Mouse (Mus musculus): ENCODE data around the gene Plxnd1. TPM values are rescaled to one million over a fixed set of nuclear protein-coding genes. Genes with fewer than 3 reads are reported as not detected.
A peak's percentile ranks its signal among the peaks of the same experiment; 100 is the strongest.

Gene Plxnd1
- polyA plus RNA-seq, 1 experiment from 2014 or later, result 19.7 TPM

GRCm38 (mm10) chr6:115961743-115962142 lies 33.1 kb downstream of the Plxnd1 start:
- Histone ChIP-seq H3K27me3 (no peaks in the 10 kb centered on the region), H3K36me3 (ENCODE audit: poor library complexity, severe bottlenecking) (no peaks in the 10 kb centered on the region), H3K27ac (no peak overlapping the region), H3K9ac (no peak overlapping the region), H3K4me2 (no peak overlapping the region), H3K4me1 (peaks cover 15% of the 10 kb centered on the region), H3K9me3 (replicated peaks) (no peaks in the 10 kb centered on the region), H3K4me3 (no peak overlapping the region)
- no peak for ATAC-seq
- WGBS, result 85% methylated on average over 3 of the region's 3 CpGs

- Histone ChIP-seq H3K4me2 (no peak overlapping the region), H3K4me3 (no peak overlapping the region), H3K27ac (no peak overlapping the region), H3K36me3 (ENCODE audit: poor library complexity, severe bottlenecking) (no peaks in the 10 kb centered on the region), H3K27me3 (no peaks in the 10 kb centered on the region), H3K9me3 (replicated peaks) (no peaks in the 10 kb centered on the region), H3K4me1 (peaks cover 21% of the 10 kb centered on the region), H3K9ac (no peak overlapping the region)
- 93% methylated on average over 19 of the region's 19 CpGs for WGBS
- ATAC-seq, result no peak
These were observed 34.5 kb downstream of the Plxnd1 start for GRCm38 (mm10) chr6:115960322-115960721.

- ATAC-seq, result no peak
- Histone ChIP-seq H3K27me3 (no peaks in the 10 kb centered on the region), H3K27ac (no peak overlapping the region), H3K36me3 (ENCODE audit: poor library complexity, severe bottlenecking) (no peaks in the 10 kb centered on the region), H3K9ac (no peak overlapping the region), H3K4me3 (no peak overlapping the region), H3K4me2 (no peak overlapping the region), H3K4me1 (peaks cover 26% of the 10 kb centered on the region), H3K9me3 (replicated peaks) (no peaks in the 10 kb centered on the region)
- WGBS, result 85% methylated on average over 7 of the region's 7 CpGs
These were observed 35.6 kb downstream of the Plxnd1 start for GRCm38 (mm10) chr6:115959151-115959691.

- WGBS, result 90% methylated on average over 9 of the region's 9 CpGs
- no peak overlapping the region for H3K4me3 ChIP-seq
These were observed 36.4 kb downstream of the Plxnd1 start for GRCm38 (mm10) chr6:115958445-115958844.

GRCm38 (mm10) chr6:115957681-115958080 lies 37.1 kb downstream of the Plxnd1 start:
- Histone ChIP-seq H3K27ac (peak overlapping the region; percentile 78), H3K9ac (no peak overlapping the region), H3K9me3 (replicated peaks) (no peaks in the 10 kb centered on the region), H3K27me3 (no peaks in the 10 kb centered on the region), H3K36me3 (ENCODE audit: poor library complexity, severe bottlenecking) (no peaks in the 10 kb centered on the region), H3K4me1 (peaks cover 26% of the 10 kb centered on the region), H3K4me3 (no peak overlapping the region), H3K4me2 (no peak overlapping the region)
- ATAC-seq, result no peak
- 40% methylated on average over 5 of the region's 6 CpGs for WGBS

More at GRCm38 (mm10) chr6:115958445-115958844, 36.4 kb downstream of the Plxnd1 start:
- Histone ChIP-seq H3K4me1 (peaks cover 26% of the 10 kb centered on the region), H3K36me3 (ENCODE audit: poor library complexity, severe bottlenecking) (no peaks in the 10 kb centered on the region), H3K27ac (no peak overlapping the region), H3K27me3 (no peaks in the 10 kb centered on the region), H3K4me2 (no peak overlapping the region), H3K9ac (no peak overlapping the region), H3K9me3 (replicated peaks) (no peaks in the 10 kb centered on the region)
- no peak for ATAC-seq

GRCm38 (mm10) chr6:115956922-115957601 lies 37.7 kb downstream of the Plxnd1 start:
- ATAC-seq, result peak; percentile 75
- no peak overlapping the region for H3K4me3 ChIP-seq

GRCm38 (mm10) chr6:115956418-115956921 lies 38.3 kb downstream of the Plxnd1 start:
- no peaks in the 10 kb centered on the region for H3K27me3 ChIP-seq
- no peak overlapping the region for H3K4me2 ChIP-seq
- H3K4me1 ChIP-seq, result peaks cover 26% of the 10 kb centered on the region
- H3K9ac ChIP-seq, result no peak overlapping the region
- H3K9me3 ChIP-seq (replicated peaks), result no peaks in the 10 kb centered on the region
- H3K4me3 ChIP-seq, result no peak overlapping the region
- WGBS, result 87% methylated on average over 13 of the region's 13 CpGs
- H3K36me3 ChIP-seq (ENCODE audit: poor library complexity, severe bottlenecking), result no peaks in the 10 kb centered on the region
- 0 out of 2 replicates have a peak, but pooled peaks have one; percentile 1 for ATAC-seq
- peak overlapping the region; percentile 78 for H3K27ac ChIP-seq

More at GRCm38 (mm10) chr6:115956922-115957601, 37.7 kb downstream of the Plxnd1 start:
- WGBS, result 43% methylated on average over 16 of the region's 16 CpGs
- no peaks in the 10 kb centered on the region for H3K27me3 ChIP-seq
- H3K9ac ChIP-seq, result no peak overlapping the region
- H3K36me3 ChIP-seq (ENCODE audit: poor library complexity, severe bottlenecking), result no peaks in the 10 kb centered on the region
- H3K27ac ChIP-seq, result peak overlapping the region; percentile 78
- H3K4me1 ChIP-seq, result peaks cover 26% of the 10 kb centered on the region
- H3K9me3 ChIP-seq (replicated peaks), result no peaks in the 10 kb centered on the region
- H3K4me2 ChIP-seq, result no peak overlapping the region

- Histone ChIP-seq H3K36me3 (ENCODE audit: poor library complexity, severe bottlenecking) (no peaks in the 10 kb centered on the region), H3K4me1 (peaks cover 26% of the 10 kb centered on the region), H3K27ac (no peak overlapping the region), H3K27me3 (no peaks in the 10 kb centered on the region), H3K4me2 (no peak overlapping the region), H3K9me3 (replicated peaks) (no peaks in the 10 kb centered on the region), H3K4me3 (no peak overlapping the region), H3K9ac (no peak overlapping the region)
- no peak for ATAC-seq
- 85% methylated on average over 11 of the region's 11 CpGs for WGBS
These were observed 39.1 kb downstream of the Plxnd1 start for GRCm38 (mm10) chr6:115955664-115956063.

GRCm38 (mm10) chr6:115955169-115955568 lies 39.6 kb downstream of the Plxnd1 start:
- Histone ChIP-seq H3K36me3 (ENCODE audit: poor library complexity, severe bottlenecking) (no peaks in the 10 kb centered on the region), H3K4me1 (peaks cover 26% of the 10 kb centered on the region), H3K9ac (no peak overlapping the region), H3K27ac (no peak overlapping the region), H3K27me3 (no peaks in the 10 kb centered on the region), H3K9me3 (replicated peaks) (no peaks in the 10 kb centered on the region), H3K4me3 (no peak overlapping the region), H3K4me2 (no peak overlapping the region)
- WGBS, result 78% methylated on average over 4 of the region's 4 CpGs
- ATAC-seq, result no peak

GRCm38 (mm10) chr6:115954506-115955074 lies 40.2 kb downstream of the Plxnd1 start:
- no peak overlapping the region for H3K9ac ChIP-seq
- H3K9me3 ChIP-seq (replicated peaks), result no peaks in the 10 kb centered on the region
- ATAC-seq, result no peak
- H3K36me3 ChIP-seq (ENCODE audit: poor library complexity, severe bottlenecking), result no peaks in the 10 kb centered on the region
- H3K4me3 ChIP-seq, result no peak overlapping the region
- WGBS, result 69% methylated on average over 9 of the region's 9 CpGs
- no peak overlapping the region for H3K27ac ChIP-seq
- H3K27me3 ChIP-seq, result no peaks in the 10 kb centered on the region
- H3K4me2 ChIP-seq, result no peak overlapping the region
- peaks cover 26% of the 10 kb centered on the region for H3K4me1 ChIP-seq

- Histone ChIP-seq H3K9ac (no peak overlapping the region), H3K4me2 (no peak overlapping the region), H3K4me1 (no peaks in the 10 kb centered on the region), H3K4me3 (no peak overlapping the region), H3K27ac (peak overlapping the region; percentile 21; the same call in 1 of the 2 replicates), H3K9me3 (replicated peaks) (no peaks in the 10 kb centered on the region), H3K36me3 (ENCODE audit: poor library complexity, severe bottlenecking) (no peaks in the 10 kb centered on the region), H3K27me3 (no peaks in the 10 kb centered on the region)
- WGBS, result 61% methylated on average over 6 of the region's 6 CpGs
- ATAC-seq, result no peak
These were observed 48.4 kb downstream of the Plxnd1 start for GRCm38 (mm10) chr6:115946389-115946788.

- no peak overlapping the region for H3K4me3 ChIP-seq
- H3K9ac ChIP-seq, result no peak overlapping the region
- WGBS, result 87% methylated on average over 8 of the region's 8 CpGs
These were observed 49.2 kb downstream of the Plxnd1 start for GRCm38 (mm10) chr6:115945633-115946032.

More at GRCm38 (mm10) chr6:115945633-115946032, 49.2 kb downstream of the Plxnd1 start:
- ATAC-seq, result no peak
- H3K27me3 ChIP-seq, result no peaks in the 10 kb centered on the region
- no peak overlapping the region for H3K4me2 ChIP-seq
- H3K36me3 ChIP-seq (ENCODE audit: poor library complexity, severe bottlenecking), result no peaks in the 10 kb centered on the region
- 0 out of 2 replicates have a peak, but pooled peaks cover 3% of the 10 kb centered on the region for H3K4me1 ChIP-seq
- no peak overlapping the region for H3K27ac ChIP-seq
- no peaks in the 10 kb centered on the region for H3K9me3 ChIP-seq (replicated peaks)
